Mouse (Mus musculus) Patski (cell line): ENCODE results near the gene Chrnb1. TPM values are rescaled to one million over a fixed set of nuclear protein-coding genes. Genes with fewer than 3 reads are reported as not detected.

Experiments used
- ATAC-seq: fragments of 100-300 bp; one replicate; pipeline ENCODE4 v1.8.0; 2021
- CTCF ChIA-PET: fragments of 350-600 bp; sonication (Branson Sonifier 250); formaldehyde crosslinking; loops from one replicate; lab custom pipeline; 2022; ENCODE audit warnings: inconsistent platforms; lab: Charles Lee
- POLR2A ChIA-PET: fragments of 350-600 bp; sonication (Branson Sonifier 250); formaldehyde crosslinking; loops from one replicate; lab custom pipeline; 2022; ENCODE audit warnings: antibody characterized with exemption, inconsistent platforms; lab: Charles Lee
- DNase-seq: peaks from one replicate; pipeline ENCODE4 v3.0.0-alpha.2; 2011; ENCODE audit warnings: low read depth, low spot score
- H3K27me3 ChIP-seq: fragments of 371-371 bp; one replicate; pipeline ENCODE4 v1.5.1; 2021
- CTCF ChIP-seq: fragments of 100-300 bp; IDR thresholded peaks from one replicate; pipeline ENCODE4 v1.5.1; 2021
- in situ Hi-C: fragments of 300-500 bp; cut with MboI; formaldehyde crosslinking; loops from 3 replicates; pipeline ENCODE4 v1.11.1; 2018; ENCODE audit warnings: low pct_unique_long_range_greater_than_20kb, mixed read lengths
- polyA plus RNA-seq: library from polyadenylated mRNA; unstranded; gene quantifications from one replicate; pipeline ENCODE4 v1.2.3, GENCODE M21; 2021

Gene Chrnb1
- polyA plus RNA-seq, 1 experiment from 2014 or later: 27.7 TPM

- POLR2A ChIA-PET: no interaction called here
- DNase-seq (no peak), ATAC-seq (no peak)
- CTCF ChIA-PET: interaction anchor here (0.8 kb wide), 1 partner anchor 13 kb away, joined by 3 read pairs; no protein-coding TSS in a partner anchor
- no peak for TF ChIP-seq CTCF
- in situ Hi-C loops: no loop called here
- H3K27me3 ChIP-seq: peaks cover 5% of the 10 kb centered on the region
These were observed 2.2 kb upstream of the Chrnb1 start for GRCm38 (mm10) chr11:69797924-69798323.

- no peaks in the 10 kb centered on the region for H3K27me3 ChIP-seq
- TF ChIP-seq CTCF: no peak
- POLR2A ChIA-PET: no interaction called here
- CTCF ChIA-PET: interaction anchor here (1.5 kb wide), 2 partner anchors 10 to 11 kb away, joined by 3 read pairs; no protein-coding TSS in a partner anchor
- in situ Hi-C loops: no loop called here
- no peak for ATAC-seq
- DNase-seq: no peak
These were observed 266 bp upstream of the Chrnb1 start for GRCm38 (mm10) chr11:69795983-69796435.

- no peaks in the 10 kb centered on the region for H3K27me3 ChIP-seq
- DNase-seq (no peak), ATAC-seq (no peak)
- ChIA-PET POLR2A (no interaction called here), CTCF (interaction anchor here (1.3 kb wide), 1 partner anchor 15 kb away, joined by 3 read pairs; no protein-coding TSS in a partner anchor)
- in situ Hi-C loops: no loop called here
- no peak for TF ChIP-seq CTCF
These were observed 2.3 kb downstream of the Chrnb1 start for GRCm38 (mm10) chr11:69793429-69793828.

GRCm38 (mm10) chr11:69791420-69791819 is 4.3 kb downstream of the Chrnb1 start:
- ATAC-seq (no peak), DNase-seq (no peak)
- CTCF ChIA-PET: interaction anchor here (1.4 kb wide), 1 partner anchor 14 kb away, joined by 3 read pairs; the partner anchor contains the start of gene Tmem102
- in situ Hi-C loops: no loop called here
- POLR2A ChIA-PET: no interaction called here
- no peak for TF ChIP-seq CTCF
- no peaks in the 10 kb centered on the region for H3K27me3 ChIP-seq

- no peaks in the 10 kb centered on the region for H3K27me3 ChIP-seq
- ATAC-seq (no peak), DNase-seq (no peak)
- TF ChIP-seq CTCF: no peak
- in situ Hi-C loops: no loop called here
- ChIA-PET CTCF (no interaction called here), POLR2A (interaction anchor here (0.9 to 1.7 kb wide), 3 partner anchors 11 to 32 kb away, joined by 3 to 5 read pairs (median 3); no protein-coding TSS in a partner anchor)
These were observed 6.3 kb downstream of the Chrnb1 start for GRCm38 (mm10) chr11:69789431-69789830.

GRCm38 (mm10) chr11:69787306-69787705 is 8.4 kb downstream of the Chrnb1 start:
- no peak for TF ChIP-seq CTCF
- H3K27me3 ChIP-seq: no peaks in the 10 kb centered on the region
- in situ Hi-C loops: no loop called here
- ATAC-seq: no peak
- no peak for DNase-seq
- ChIA-PET CTCF (no interaction called here), POLR2A (no interaction called here)

GRCm38 (mm10) chr11:69784793-69785272 is 10.9 kb downstream of the Chrnb1 start:
- in situ Hi-C loops: no loop called here
- ChIA-PET CTCF (interaction anchor here (0.7 to 1.9 kb wide), 3 partner anchors 10 to 15 kb away, joined by 3 to 7 read pairs (median 4); no protein-coding TSS in a partner anchor), POLR2A (no interaction called here)
- TF ChIP-seq CTCF: no peak
- no peak for ATAC-seq
- DNase-seq: no peak
- no peaks in the 10 kb centered on the region for H3K27me3 ChIP-seq

- DNase-seq (no peak), ATAC-seq (no peak)
These were observed 13.9 kb downstream of the Chrnb1 start for GRCm38 (mm10) chr11:69781828-69782227.

GRCm38 (mm10) chr11:69778985-69779384 is 16.8 kb downstream of the Chrnb1 start:
- DNase-seq: no peak
- no peak for TF ChIP-seq CTCF
- no peaks in the 10 kb centered on the region for H3K27me3 ChIP-seq
- ATAC-seq: no peak
- ChIA-PET POLR2A (interaction anchor here (1.0 to 1.2 kb wide), 3 partner anchors 10 to 59 kb away, joined by 3 to 4 read pairs (median 3); partner anchors contain the start of genes Nlgn2 and Tmem256), CTCF (no interaction called here)
- in situ Hi-C loops: no loop called here

More at GRCm38 (mm10) chr11:69781828-69782227, 13.9 kb downstream of the Chrnb1 start:
- POLR2A ChIA-PET: interaction anchor here (1.0 to 2.0 kb wide), 2 partner anchors 15 to 101 kb away, joined by 3 to 6 read pairs; no protein-coding TSS in a partner anchor
- in situ Hi-C loops: no loop called here
- CTCF ChIA-PET: interaction anchor here (1.2 kb wide), 1 partner anchor 11 kb away, joined by 3 read pairs; no protein-coding TSS in a partner anchor
- TF ChIP-seq CTCF: no peak
- H3K27me3 ChIP-seq: no peaks in the 10 kb centered on the region

- ChIA-PET POLR2A (interaction anchor here (1.0 to 1.2 kb wide), 3 partner anchors 10 to 60 kb away, joined by 3 to 4 read pairs (median 3); partner anchors contain the start of genes Nlgn2 and Tmem256), CTCF (interaction anchor here (1.3 kb wide), 1 partner anchor 15 kb away, joined by 3 read pairs; no protein-coding TSS in a partner anchor)
- TF ChIP-seq CTCF: no peak
- in situ Hi-C loops: no loop called here
- no peaks in the 10 kb centered on the region for H3K27me3 ChIP-seq
- DNase-seq (no peak), ATAC-seq (no peak)
These were observed 17.3 kb downstream of the Chrnb1 start for GRCm38 (mm10) chr11:69778258-69778982.
